Mouse (Mus musculus) layer of hippocampus, adult 18-20 months (tissue): ENCODE results near the gene Clec4g. TPM values are rescaled to one million over a fixed set of nuclear protein-coding genes. Genes with fewer than 3 reads are reported as not detected.
A peak's percentile ranks its signal among the peaks of the same experiment; 100 is the strongest.
"Not testable (repeated sequence)": the region's sequence is repeated elsewhere in the genome, so short reads cannot be mapped to it uniquely, and the experiment has no call there.

Experiments used
- DNase-seq, 2 experiments: peaks; one replicate each; pipeline ENCODE4 v3.0.0; 2022; ENCODE audit warnings: low spot score in 2 of 2
- long read RNA-seq: library from polyadenylated mRNA; stranded (forward); transcript quantifications from one replicate; pipeline ENCODE4 v2.0.0, GENCODE M21; 2021
- total RNA-seq, 2 experiments: library from RNA; stranded (reverse); gene quantifications; 2 replicates each; pipeline ENCODE4 v1.2.3; 2021

Clec4g gene
- not detected for total RNA-seq
- long read RNA-seq, result 0 reads

GRCm38 (mm10) chr8:3720551-3720950 lies at the start of gene Clec4g:
TSS of gene Clec4g (minus strand) at chr8:3720651.
- DNase-seq, result no peak

DNA sequence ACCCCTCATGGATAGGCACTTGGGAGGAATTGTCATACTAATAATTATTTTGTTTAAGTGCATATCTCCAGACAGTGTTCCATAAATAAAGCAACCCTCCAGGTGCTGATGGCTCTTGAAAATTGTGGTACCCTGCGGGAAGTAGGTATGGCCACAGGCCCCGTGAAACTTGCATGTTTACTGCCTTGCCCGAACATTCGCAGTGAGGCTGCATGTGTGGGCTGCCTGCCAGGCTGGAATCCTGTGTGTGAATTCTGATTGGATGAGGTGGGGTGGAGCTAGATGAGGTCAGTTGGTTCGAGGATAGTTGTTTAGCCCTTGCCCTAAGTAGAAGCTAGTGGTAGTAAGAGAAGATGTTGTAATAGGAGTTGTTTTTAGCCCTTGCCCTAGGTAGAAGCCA lies 48.2 kb upstream of the Clec4g start:
- DNase-seq, result not testable (repeated sequence)

DNA sequence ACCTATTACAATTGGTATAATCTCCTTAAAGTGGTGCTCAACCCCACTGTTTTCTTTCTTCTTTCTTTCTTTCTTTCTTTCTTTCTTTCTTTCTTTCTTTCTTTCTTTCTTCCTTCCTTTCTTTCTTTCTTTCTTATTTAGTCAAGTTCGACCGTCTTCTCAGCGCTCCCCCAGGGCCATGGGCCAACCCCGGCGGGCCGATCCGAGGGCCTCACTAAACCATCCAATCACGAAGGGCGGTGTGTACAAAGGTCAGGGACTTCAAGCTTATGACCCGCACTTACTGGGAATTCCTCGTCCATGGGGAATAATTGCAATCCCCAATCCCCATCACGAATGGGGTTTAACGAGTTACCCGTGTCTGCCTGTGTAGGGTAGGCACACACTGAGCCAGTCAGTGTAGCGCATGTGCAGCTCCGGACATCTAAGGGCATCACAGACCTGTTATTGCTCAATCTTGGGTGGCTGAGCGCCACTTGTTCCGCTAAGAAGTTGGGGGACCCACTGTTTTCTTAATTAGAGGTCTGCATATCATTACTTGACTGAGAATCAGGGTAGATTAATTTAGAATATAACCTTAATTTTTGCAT lies 33.9 kb upstream of the Clec4g start:
- peak in 1 of 2 experiments; percentile 25 for DNase-seq

- DNase-seq, result no peak
These were observed 28.3 kb upstream of the Clec4g start, which contains the start of gene Cd209a for GRCm38 (mm10) chr8:3748761-3749160. TSS of gene Cd209a (minus strand) at chr8:3748984.

GRCm38 (mm10) chr8:3736947-3737346 lies 16.5 kb upstream of the Clec4g start:
- no peak for DNase-seq

DNA sequence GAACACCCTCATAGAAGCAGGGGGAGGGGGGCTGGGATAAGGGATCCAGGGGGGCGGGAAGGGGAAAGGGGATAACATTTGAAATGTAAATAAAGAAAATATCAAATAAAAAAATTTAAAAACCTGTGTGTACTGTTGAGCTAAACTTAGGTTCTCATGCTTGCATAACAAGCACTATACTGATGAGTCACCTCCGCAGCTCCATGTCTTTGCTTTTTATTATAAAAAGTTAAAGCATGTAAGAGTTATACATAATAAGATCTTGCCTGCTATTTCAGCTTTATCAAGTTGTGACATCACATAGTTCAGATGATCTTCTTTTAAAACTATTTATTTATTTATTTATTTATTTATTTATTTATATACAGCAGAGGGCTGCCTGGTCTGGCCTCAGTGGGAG lies 15.1 kb upstream of the Clec4g start:
- DNase-seq, result no peak

DNA sequence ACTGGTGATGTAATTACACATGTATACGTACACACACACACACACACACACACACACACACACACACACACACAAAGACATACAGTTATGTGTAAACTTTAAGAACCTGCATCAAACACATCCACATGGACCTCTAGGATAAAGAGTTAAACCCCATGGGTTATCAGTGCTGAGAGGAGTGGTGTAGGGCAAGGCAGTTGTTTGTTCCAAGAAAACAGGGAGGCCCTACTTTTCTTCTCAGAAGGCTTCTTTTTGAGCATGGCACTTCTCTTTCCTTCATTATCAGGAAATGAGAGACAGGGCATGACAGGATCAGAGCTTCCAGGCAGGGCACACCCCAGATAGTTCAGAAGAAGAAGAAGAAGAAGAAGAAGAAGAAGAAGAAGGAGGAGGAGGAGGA lies 13.6 kb upstream of the Clec4g start:
- no peak for DNase-seq

DNA sequence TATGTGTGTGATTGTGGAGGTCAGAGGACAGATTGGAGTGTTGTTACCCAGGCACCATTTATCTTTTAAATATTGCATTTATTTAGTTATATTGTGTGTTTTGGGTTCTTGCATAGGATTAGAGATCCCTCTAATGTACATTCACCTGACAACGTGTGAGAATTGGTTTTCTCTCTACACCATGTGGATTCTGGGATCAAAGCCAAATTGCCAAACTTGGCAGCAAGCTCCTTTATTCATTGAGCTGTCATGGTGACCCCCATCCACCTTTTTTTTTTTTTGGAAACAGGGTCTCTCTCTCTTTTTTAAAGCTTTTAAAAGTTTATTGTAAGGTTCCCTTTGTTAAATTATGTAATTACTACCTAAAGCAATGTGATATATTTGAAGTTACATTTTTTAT lies 590 bp upstream of the Clec4g start:
- no peak for DNase-seq

DNA sequence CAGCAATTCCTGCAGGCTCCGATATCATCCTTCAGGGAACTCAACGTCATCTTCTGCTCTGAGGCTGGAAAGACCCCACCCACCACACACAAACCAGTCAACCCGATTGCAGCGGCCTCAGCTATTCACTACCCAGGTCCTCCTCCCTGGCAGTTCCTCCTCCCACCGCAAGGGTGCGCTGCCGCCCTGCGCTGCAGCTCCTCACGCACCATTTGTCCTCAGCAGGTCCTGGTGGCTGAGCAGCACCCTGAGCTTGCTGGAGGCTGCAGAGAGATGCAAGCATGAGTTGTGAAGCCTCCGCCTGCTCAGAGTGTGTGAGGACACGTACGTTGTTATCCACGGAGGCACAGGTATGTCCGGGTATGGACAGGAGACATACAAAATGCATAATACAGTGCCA lies 1.9 kb downstream of the Clec4g start:
- DNase-seq, result peak; percentile 20 to 57

- DNase-seq, result no peak
These were observed 3.0 kb downstream of the Clec4g start for GRCm38 (mm10) chr8:3717321-3717954.

- no peak for DNase-seq
These were observed 8.8 kb downstream of the Clec4g start for GRCm38 (mm10) chr8:3711646-3712045.

DNA sequence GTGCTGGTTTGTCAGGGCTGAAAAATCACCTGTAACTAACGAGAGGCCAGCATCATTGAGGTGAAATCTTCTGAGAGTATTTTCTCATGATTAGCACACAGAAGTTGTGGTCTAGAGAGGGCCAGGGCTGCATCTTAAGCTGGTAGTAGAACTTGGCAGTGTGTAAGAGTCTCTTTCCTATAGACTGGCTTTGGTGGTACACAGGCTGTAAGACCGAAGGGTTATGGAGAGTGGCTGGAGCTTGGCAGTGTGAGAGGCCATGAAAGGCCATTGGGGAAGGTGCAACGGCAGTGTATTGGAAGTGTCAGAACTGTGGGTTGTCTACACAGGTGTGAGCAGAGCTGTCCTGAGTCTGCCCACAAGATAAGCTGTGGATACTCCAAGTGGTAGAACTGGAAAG lies 10.1 kb downstream of the Clec4g start:
- DNase-seq, result no peak

GRCm38 (mm10) chr8:3707611-3708010 lies 12.8 kb downstream of the Clec4g start:
- DNase-seq, result no peak

DNA sequence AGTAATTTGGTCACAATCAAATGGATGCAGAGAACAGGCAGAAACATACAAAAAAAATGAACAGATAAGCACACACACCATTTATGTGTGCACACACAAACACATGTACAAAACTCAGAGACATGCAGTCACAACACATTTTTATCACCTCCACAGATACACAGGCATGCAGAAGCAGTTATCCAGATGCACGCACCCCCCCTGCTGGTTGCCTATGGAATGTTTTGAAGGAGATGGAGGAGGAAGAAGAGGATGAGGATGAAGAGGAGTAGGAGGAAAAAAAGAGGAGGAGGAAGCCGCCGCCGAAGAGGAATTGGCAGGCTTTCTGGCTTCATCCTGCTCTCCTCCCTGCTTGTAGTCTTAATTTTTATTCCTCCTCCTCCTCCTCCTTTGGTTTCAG lies 14.7 kb downstream of the Clec4g start:
- peak in 1 of 2 experiments; percentile 55 for DNase-seq

DNA sequence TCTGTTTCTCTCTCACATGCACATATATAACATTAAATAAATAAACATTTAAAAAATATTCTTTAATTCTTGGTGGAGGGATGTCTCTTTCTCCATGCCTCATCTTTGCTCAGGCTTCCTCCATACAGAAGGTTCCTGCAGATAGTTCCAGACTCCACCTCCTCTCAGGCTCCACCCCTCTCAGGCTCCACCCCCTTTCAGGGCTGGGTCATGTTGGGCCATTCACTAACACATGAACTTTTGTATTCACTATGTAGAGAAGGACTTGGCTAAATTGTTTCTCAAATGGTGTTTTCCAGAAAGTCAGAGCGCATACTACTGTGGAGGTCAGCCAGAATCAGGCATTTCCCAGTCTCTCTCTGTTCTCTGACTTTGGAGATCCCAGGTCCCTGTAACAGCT lies 19.0 kb downstream of the Clec4g start:
- DNase-seq, result no peak

- no peak for DNase-seq
These were observed 26.3 kb downstream of the Clec4g start, which contains the start of gene Fcer2a for GRCm38 (mm10) chr8:3694121-3694520. TSS of gene Fcer2a (minus strand) at chr8:3694175.

DNA sequence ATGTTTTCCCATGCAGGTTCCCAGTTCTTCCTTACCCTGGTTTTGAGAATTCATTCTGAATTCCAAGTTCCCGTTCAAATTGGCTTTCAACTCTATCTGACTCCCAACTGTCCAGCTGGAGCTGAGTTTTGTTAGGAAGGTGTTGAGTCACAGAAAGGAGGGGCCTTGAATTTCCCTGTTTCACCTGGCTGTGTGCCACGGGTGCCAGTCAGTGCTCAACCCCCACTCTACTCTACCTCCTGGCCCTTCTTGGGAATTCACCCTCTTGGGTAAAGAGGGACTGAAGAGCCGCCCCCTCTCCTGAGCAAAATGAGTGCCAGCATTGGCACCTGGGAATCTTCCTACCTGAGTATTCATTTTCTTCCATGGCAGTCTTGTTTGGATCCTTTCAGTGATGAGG lies 29.7 kb downstream of the Clec4g start:
- DNase-seq, result no peak

DNA sequence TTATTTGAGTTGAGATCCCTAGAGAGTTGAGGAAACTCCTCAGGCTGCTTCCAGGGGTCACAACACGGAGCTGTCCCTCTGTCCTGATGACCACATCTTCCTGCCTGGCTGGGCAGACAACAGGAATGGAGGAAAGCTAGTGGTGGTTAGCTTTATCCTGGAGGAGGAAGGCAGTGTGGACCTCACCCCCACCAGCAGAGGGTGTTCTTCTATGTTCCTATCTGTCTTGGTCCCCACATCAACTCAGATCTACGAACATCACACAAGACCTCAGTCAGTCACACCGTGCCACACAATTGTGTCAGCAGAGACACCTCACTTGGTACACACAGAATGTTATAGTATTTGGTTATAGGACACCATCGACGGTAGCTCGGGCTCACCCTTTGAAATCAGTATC lies 32.9 kb downstream of the Clec4g start:
- no peak for DNase-seq

DNA sequence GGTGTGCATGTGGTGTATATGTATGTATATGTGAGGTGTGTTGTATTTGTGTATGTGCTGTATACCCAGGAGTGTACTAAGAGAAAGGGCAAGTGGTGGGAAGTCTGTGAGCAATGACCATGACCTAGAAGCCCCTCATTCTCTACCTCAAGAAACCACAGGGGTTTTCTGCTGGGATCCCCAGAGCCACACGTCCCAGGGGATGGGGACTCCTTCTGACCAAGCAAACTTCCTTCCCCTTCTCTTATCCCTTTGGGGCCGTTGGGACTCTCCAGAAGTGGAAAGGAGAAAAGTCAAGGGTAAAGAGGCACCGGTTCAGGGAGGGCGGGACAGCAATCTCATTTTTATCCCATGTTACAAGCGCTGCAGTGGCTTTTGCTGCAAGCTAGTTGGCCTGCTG lies 35.0 kb downstream of the Clec4g start:
- no peak for DNase-seq

DNA sequence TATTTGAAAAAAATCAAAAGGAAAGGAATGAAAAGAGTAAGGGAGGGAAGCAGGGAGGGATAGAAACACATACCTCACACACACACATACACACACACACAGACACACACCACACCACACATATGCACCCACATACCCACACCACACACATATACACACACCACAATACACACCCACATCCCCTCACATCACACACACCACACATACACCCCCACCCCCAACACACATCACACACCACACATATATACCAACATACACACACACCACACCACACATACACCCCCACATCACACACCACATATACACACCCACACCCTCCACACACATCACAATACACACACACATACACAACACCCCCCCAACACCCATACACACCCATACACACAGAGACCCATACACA lies 35.9 kb downstream of the Clec4g start:
- DNase-seq, result no peak

GRCm38 (mm10) chr8:3683408-3684176 lies 36.9 kb downstream of the Clec4g start:
- no peak for DNase-seq

GRCm38 (mm10) chr8:3682435-3682834 lies 38.0 kb downstream of the Clec4g start:
- no peak for DNase-seq
